Mouse (Mus musculus) erythroblast, embryonic 14.5 days (primary cell): Measurements from ENCODE around the gene Ggta1.

Source experiments
- GATA1 ChIP-seq: IDR thresholded peaks from 2 replicates; pipeline ENCODE4 v1.6.1; 2012; ENCODE audit warnings: low read length, inconsistent platforms, mixed read lengths
- TAL1 ChIP-seq: IDR thresholded peaks from 3 replicates; pipeline ENCODE4 v1.6.1; 2012; ENCODE audit warnings: low read length, inconsistent platforms, mixed read lengths

GRCm38 (mm10) chr2:35422384-35422783 lies 40.6 kb downstream of the Ggta1 start:
- TF ChIP-seq GATA1 (no peak), TAL1 (no peak)
